14 mouse cellular contexts compared by ENCODE assay signal in the genomic region with DNA sequence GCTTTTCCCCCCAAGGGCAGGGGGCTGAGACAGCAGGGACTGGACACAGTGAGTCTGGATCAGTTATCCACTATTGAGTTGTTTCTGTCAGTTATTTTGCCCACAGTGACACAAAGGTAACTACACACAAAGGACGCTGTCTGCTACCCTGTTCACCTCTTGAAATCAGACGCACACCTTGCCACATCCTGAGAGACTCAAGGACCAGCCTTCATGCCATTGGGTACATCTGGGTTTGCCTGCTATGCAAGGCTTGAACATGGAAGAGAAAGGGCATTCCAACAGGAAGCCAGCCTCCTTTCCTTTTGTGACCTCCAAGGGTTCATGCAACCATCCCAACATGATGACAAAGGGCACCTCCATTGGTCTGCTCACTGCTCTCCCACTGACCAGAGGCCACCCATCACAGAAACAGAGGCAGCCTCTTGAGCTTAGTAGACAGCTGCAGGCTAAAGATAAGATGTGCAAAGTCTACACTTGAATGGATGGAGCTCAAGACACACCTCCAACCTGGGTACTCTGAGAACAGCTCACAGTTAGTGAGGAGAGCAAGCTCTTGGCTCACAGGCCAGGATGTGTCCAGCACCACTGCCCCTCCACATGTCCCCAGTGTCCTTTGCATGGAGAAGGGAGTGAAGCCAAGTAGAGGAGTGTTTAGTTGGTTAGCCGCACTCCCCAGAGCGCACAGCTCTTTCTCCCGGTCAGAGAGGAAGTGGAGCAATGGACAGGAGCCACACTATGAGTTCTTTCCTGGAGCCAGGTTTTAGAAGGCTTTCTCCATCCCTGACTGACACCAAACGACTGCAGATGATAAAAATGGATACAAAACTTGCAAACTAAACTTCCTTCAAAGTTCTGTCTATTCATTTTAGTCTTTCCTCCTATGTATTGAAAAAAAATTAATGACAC.
DNase-seq lines count a peak whose midpoint lies in the region; ATAC-seq and TF ChIP-seq lines count a peak whose summit lies in the region.
"Had no signal": no experiment of that assay in that cellular context is flagged by ENCODE, and none has a peak within 500 bp of the region (broad histone marks: within the 10 kb centered on the region; RNA-seq: fewer than 3 reads in every experiment).

No protein-coding gene starts in this region.

- no peak overlapping the region for H3K4me3 ChIP-seq in heart, embryonic 13.5 days
- H3K4me3 ChIP-seq in MEL (ENCODE audit: control insufficient read depth in 1 of 2, insufficient read depth in 1 of 2, low read depth in 2 of 2, low read length in 2 of 2), result no peak overlapping the region
- no peak overlapping the region for H3K4me3 ChIP-seq in embryonic facial prominence, embryonic 10.5 days
- no peak overlapping the region for H3K4me3 ChIP-seq in liver, embryonic 15.5 days (replicated peaks)
- H3K4me3 ChIP-seq: lung, embryonic 15.5 days; midbrain, embryonic 12.5 days had no signal

- H3K9me3 ChIP-seq in heart, embryonic 13.5 days, result no peaks in the 10 kb centered on the region
- no peaks in the 10 kb centered on the region for H3K9me3 ChIP-seq in MEL (replicated peaks; ENCODE audit: insufficient read depth, low read length)
- no peaks in the 10 kb centered on the region for H3K9me3 ChIP-seq in embryonic facial prominence, embryonic 10.5 days
- no peaks in the 10 kb centered on the region for H3K9me3 ChIP-seq in liver, embryonic 15.5 days (replicated peaks)
- H3K9me3 ChIP-seq: lung, embryonic 15.5 days had no signal

- H3K79me2 ChIP-seq in MEL (ENCODE audit: control insufficient read depth, insufficient read depth, low read length, poor library complexity), result no peaks in the 10 kb centered on the region

- H3K36me3 ChIP-seq in heart, embryonic 13.5 days, result peaks cover 47% of the 10 kb centered on the region
- H3K36me3 ChIP-seq in MEL (ENCODE audit: control insufficient read depth in 1 of 2, insufficient read depth in 2 of 2, low read length in 2 of 2), result no peaks in the 10 kb centered on the region
- H3K36me3 ChIP-seq in embryonic facial prominence, embryonic 10.5 days (replicated peaks), result peaks cover 13% of the 10 kb centered on the region
- H3K36me3 ChIP-seq in liver, embryonic 15.5 days (replicated peaks), result peaks cover 11% of the 10 kb centered on the region
- H3K36me3 ChIP-seq: midbrain, embryonic 12.5 days had no signal

- no peak overlapping the region for H3K4me2 ChIP-seq in heart, embryonic 13.5 days
- peak overlapping the region; percentile 54 for H3K4me2 ChIP-seq in liver, embryonic 15.5 days
- H3K4me2 ChIP-seq: lung, embryonic 15.5 days; midbrain, embryonic 12.5 days had no signal

- no peaks in the 10 kb centered on the region for H3K4me1 ChIP-seq in heart, embryonic 13.5 days
- peaks cover 0 to 3% of the 10 kb centered on the region in 2 experiments; a peak in 1 of 4 replicates for H3K4me1 ChIP-seq in MEL (ENCODE audit: control insufficient read depth in 1 of 2, insufficient read depth in 2 of 2, low read length in 2 of 2)
- H3K4me1 ChIP-seq in embryonic facial prominence, embryonic 10.5 days, result 0 out of 2 replicates have a peak, but pooled peaks cover 4% of the 10 kb centered on the region
- peaks cover 27% of the 10 kb centered on the region for H3K4me1 ChIP-seq in liver, embryonic 15.5 days (replicated peaks)
- H3K4me1 ChIP-seq: lung, embryonic 15.5 days; midbrain, embryonic 12.5 days had no signal

- intact Hi-C loops in heart, postnatal 10 days (cut with DNase I), result no loop called here

- WGBS in heart, embryonic 13.5 days, result 81% methylated on average over 6 of the region's 6 CpGs
- WGBS in embryonic facial prominence, embryonic 10.5 days, result 85% methylated on average over 6 of the region's 6 CpGs
- 61% methylated on average over 6 of the region's 6 CpGs for WGBS in liver, embryonic 15.5 days (ENCODE audit: insufficient replicate concordance)

- no peak for TF ChIP-seq POLR2A in MEL (IDR thresholded peaks at IDR 0.05; ENCODE audit: control insufficient read depth in 1 of 2, insufficient read depth in 1 of 2, low read depth in 1 of 2, low read length in 2 of 2, poor library complexity in 1 of 2)

- no peaks in the 10 kb centered on the region for H3K27me3 ChIP-seq in heart, embryonic 13.5 days (replicated peaks)
- no peaks in the 10 kb centered on the region for H3K27me3 ChIP-seq in MEL (ENCODE audit: control insufficient read depth in 1 of 2, insufficient read depth in 2 of 2, low read length in 2 of 2)
- no peaks in the 10 kb centered on the region for H3K27me3 ChIP-seq in embryonic facial prominence, embryonic 10.5 days (replicated peaks; ENCODE audit: low read depth, poor library complexity, severe bottlenecking)
- no peaks in the 10 kb centered on the region for H3K27me3 ChIP-seq in liver, embryonic 15.5 days
- H3K27me3 ChIP-seq: lung, embryonic 15.5 days; midbrain, embryonic 12.5 days had no signal

- TF ChIP-seq EP300 in MEL (IDR thresholded peaks at IDR 0.05; ENCODE audit: low read depth in 1 of 2, low read length in 2 of 2), result no peak

- H3K9ac ChIP-seq in heart, embryonic 13.5 days, result no peak overlapping the region
- no peak overlapping the region for H3K9ac ChIP-seq in MEL (ENCODE audit: control insufficient read depth, low read depth, low read length, poor library complexity, severe bottlenecking)
- peak overlapping the region; percentile 42 for H3K9ac ChIP-seq in liver, embryonic 15.5 days
- H3K9ac ChIP-seq: lung, embryonic 15.5 days; midbrain, embryonic 12.5 days had no signal

- TF ChIP-seq RAD21 in MEL (IDR thresholded peaks at IDR 0.05; ENCODE audit: low read depth, low read length), result no peak

- ATAC-seq in heart, embryonic 13.5 days (ENCODE audit: extremely low read depth, insufficient number of reproducible peaks, low FRiP score, low TSS enrichment), result peak; percentile 56; the same call in 1 of the 2 replicates
- peak; percentile 99 for ATAC-seq in liver, embryonic 15.5 days (ENCODE audit: insufficient read depth)
- ATAC-seq in granulocyte monocyte progenitor cell, adult 5-6 weeks (replicated peaks; ENCODE audit: poor library complexity, severe bottlenecking), result no peak

- DNase-seq in heart, postnatal 10 days, result no peak
- peak; percentile 42 for DNase-seq in MEL (ENCODE audit: low read depth, low spot score)
- no peak for DNase-seq in embryonic facial prominence, embryonic 10.5 days (ENCODE audit: low spot score)
- no peak for DNase-seq in neural tube, embryonic 10.5 days (ENCODE audit: extremely low spot score, low spot score)
- no peak for DNase-seq in testis, postnatal 10 days (ENCODE audit: low spot score)
- DNase-seq: cerebellum, adult 18-20 months; embryo, embryonic 11 days; heart, adult 11 months; layer of hippocampus, adult 9-11 months had no signal

- no peak overlapping the region for H3K27ac ChIP-seq in heart, embryonic 13.5 days (replicated peaks)
- no peak overlapping the region for H3K27ac ChIP-seq in MEL (ENCODE audit: control insufficient read depth, low read depth, low read length)
- H3K27ac ChIP-seq in embryonic facial prominence, embryonic 10.5 days (replicated peaks), result peak overlapping the region; percentile 51
- peak overlapping the region; percentile 85 for H3K27ac ChIP-seq in liver, embryonic 15.5 days (replicated peaks)
- H3K27ac ChIP-seq: lung, embryonic 15.5 days; midbrain, embryonic 12.5 days had no signal

- no peak for TF ChIP-seq CTCF in MEL (IDR thresholded peaks at IDR 0.05 in 2 of 3, conservative IDR thresholded peaks at IDR 0.05 in 1 of 3; ENCODE audit: control insufficient read depth in 1 of 3, insufficient read depth in 1 of 3, low read depth in 2 of 3, low read length in 3 of 3, poor library complexity in 1 of 3, severe bottlenecking in 1 of 3)

TF ChIP-seq in MEL, 35 proteins besides CTCF, POLR2A, EP300 and RAD21:
- TF ChIP-seq RCOR1 (IDR thresholded peaks at IDR 0.05; ENCODE audit: low read depth, low read length), result no peak
- TF ChIP-seq TAL1 (IDR thresholded peaks at IDR 0.05; ENCODE audit: low read length), result peak; percentile 74
- TF ChIP-seq CHD2 (IDR thresholded peaks at IDR 0.05; ENCODE audit: low read length), result no peak
- TF ChIP-seq MYB (IDR thresholded peaks at IDR 0.05; ENCODE audit: low read depth, low read length), result no peak
- TF ChIP-seq GATA1 (IDR thresholded peaks at IDR 0.05; ENCODE audit: low read depth, low read length), result peak; percentile 33; the same call in 1 of the 2 replicates

Comparison
In these comparisons a context has a peak if more than half of its experiments do, and no peak if none do; other contexts are left out.
1. H3K27ac ChIP-seq: peak in embryonic facial prominence, embryonic 10.5 days (single experiment) and liver, embryonic 15.5 days (single experiment); none in heart, embryonic 13.5 days (single experiment) and MEL (single experiment).